Mouse (Mus musculus) limb, embryonic 12.5 days (tissue): Measurements from ENCODE around the gene Hsd11b2. TPM values are rescaled to one million over a fixed set of nuclear protein-coding genes. Genes with fewer than 3 reads are reported as not detected.

Source experiments
- ATAC-seq: fragments of 200-750 bp; cut with Nextera tagmentation; 2 replicates; pipeline ENCODE4 v1.8.0; 2017; ENCODE audit warnings: low read depth, moderate TSS enrichment; ENCODE audit not compliant: insufficient number of reproducible peaks, insufficient read depth, low FRiP score, low TSS enrichment
- H3K27ac ChIP-seq: fragments of 300-500 bp; sonication (generic); 2 replicates; pipeline ENCODE4 v1.5.1; 2016; ENCODE audit warnings: mild to moderate bottlenecking, moderate library complexity
- H3K27me3 ChIP-seq: fragments of 300-500 bp; sonication (generic); 2 replicates; pipeline ENCODE4 v1.6.1; 2016; ENCODE audit warnings: mild to moderate bottlenecking, moderate library complexity
- H3K36me3 ChIP-seq: fragments of 300-500 bp; sonication (generic); 2 replicates; pipeline ENCODE4 v1.6.1; 2016; ENCODE audit warnings: mild to moderate bottlenecking, moderate library complexity
- H3K4me1 ChIP-seq: fragments of 300-500 bp; sonication (generic); replicated peaks from 2 replicates; pipeline ENCODE4 v1.6.1; 2016
- H3K4me2 ChIP-seq: fragments of 300-500 bp; sonication (generic); 2 replicates; pipeline ENCODE4 v1.6.1; 2016; ENCODE audit warnings: mild to moderate bottlenecking, moderate library complexity
- H3K4me3 ChIP-seq: fragments of 300-500 bp; sonication (generic); replicated peaks from 2 replicates; pipeline ENCODE4 v1.5.1; 2016; ENCODE audit warnings: mild to moderate bottlenecking
- H3K9ac ChIP-seq: fragments of 300-500 bp; sonication (generic); replicated peaks from 2 replicates; pipeline ENCODE4 v1.6.1; 2016; ENCODE audit warnings: mild to moderate bottlenecking, moderate library complexity
- H3K9me3 ChIP-seq: fragments of 300-500 bp; sonication (generic); 2 replicates; pipeline ENCODE4 v1.6.1; 2016; ENCODE audit warnings: mild to moderate bottlenecking, moderate library complexity
- WGBS: fragments of 180-500 bp; shearing (Covaris S2); methylation state at CpG from one replicate; pipeline ENCODE4 v1.1.7; 2016; 5-methylcytosine and 5-hydroxymethylcytosine counted together
- polyA plus RNA-seq: library from polyadenylated mRNA; unstranded; fragments of >200 nt; fragmentation: Nextera tagmentation; extraction: Ambion mirVana; gene quantifications from 2 replicates; pipeline ENCODE4 v1.2.1, GENCODE M21; 2016

The Hsd11b2 gene
- polyA plus RNA-seq: 28.2 and 30.6 TPM in 2 replicates

DNA sequence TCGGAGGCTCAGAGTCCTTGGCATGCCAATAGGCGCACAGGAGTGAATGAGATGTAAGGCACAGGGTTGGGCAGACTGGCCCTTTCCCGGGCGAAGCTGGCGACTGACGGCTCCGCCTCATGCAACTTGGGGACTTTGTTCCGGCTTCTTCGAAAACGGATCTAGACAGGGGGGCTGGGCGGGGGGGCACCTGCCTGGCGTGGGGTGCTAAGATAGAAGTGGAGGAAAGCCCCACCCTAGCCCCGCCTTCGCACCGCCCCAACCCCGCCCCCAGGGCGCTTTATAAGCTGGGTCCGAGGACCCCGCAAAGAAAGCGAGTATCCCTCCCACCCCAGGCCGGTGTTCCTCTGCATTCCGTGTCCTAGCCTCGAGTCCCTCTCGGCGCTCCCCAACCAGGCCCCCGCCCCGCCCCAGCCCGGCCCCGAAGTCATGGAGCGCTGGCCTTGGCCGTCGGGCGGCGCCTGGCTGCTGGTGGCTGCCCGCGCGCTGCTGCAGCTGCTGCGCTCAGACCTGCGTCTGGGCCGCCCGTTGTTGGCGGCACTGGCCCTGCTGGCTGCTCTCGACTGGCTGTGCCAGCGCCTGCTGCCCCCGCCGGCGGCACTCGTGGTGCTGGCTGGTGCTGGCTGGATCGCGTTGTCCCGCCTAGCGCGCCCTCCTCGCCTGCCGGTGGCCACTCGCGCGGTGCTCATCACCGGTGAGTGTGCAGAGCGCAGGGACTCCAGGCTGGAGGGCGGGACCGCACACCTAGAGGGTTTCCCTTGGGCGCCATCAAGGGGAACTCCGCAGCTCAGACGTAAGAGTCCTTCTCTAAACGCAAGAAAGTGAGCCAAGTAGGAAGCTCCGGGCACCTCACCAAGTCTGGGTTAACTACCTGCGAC is at the start of gene Hsd11b2:
Hsd11b2 (plus strand) TSS at position 320 of the 878 bp plus-strand sequence.
- Histone ChIP-seq H3K4me3 (peak within 1 kb of the TSS; percentile 80), H3K4me2 (peak within 1 kb of the TSS; percentile 93), H3K36me3 (peaks cover 19% of the 10 kb centered on the region), H3K27me3 (peaks cover 6% of the 10 kb centered on the region; the same call in 1 of the 2 replicates), H3K27ac (peak within 1 kb of the TSS; percentile 95), H3K9me3 (no peaks in the 10 kb centered on the region), H3K9ac (peak within 1 kb of the TSS; percentile 80), H3K4me1 (peaks cover 75% of the 10 kb centered on the region)
- ATAC-seq: peak; percentile 70
- under 1% methylated on average over 67 of the region's 68 CpGs for WGBS

DNA sequence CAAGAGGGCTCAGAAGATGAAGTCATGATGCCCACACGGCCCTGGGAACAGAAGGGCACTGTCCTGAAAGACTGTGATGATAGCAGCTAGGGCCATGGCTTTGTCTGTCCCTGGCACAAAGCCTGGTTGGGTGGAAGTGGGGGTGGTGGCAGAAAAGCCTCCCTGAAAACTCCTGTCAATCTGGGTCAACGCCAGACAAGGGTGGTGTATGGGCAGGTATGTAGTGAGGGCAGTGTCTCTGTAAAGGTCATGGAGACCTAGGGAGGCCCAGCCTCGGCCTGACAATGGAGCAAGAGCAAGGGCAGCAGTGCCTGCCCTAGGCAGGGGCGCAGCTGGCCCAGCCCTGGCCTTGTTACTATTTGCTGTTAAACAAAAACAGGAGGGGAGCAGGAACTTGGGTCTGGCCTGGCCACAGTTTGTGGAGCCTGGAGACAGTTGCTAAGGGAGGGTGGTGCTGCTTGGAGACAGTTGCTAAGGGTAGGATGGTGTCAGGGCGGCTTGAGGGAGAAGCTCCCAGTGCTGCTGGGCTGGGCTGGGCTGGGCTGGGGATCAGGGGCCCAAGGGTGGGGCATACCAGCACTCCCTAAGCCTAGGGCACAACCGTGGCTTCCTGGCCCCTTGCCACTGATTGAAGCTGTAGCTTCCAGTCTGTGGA is 49.4 kb upstream of the Hsd11b2 start:
- Histone ChIP-seq H3K4me1 (peaks cover 52% of the 10 kb centered on the region), H3K4me2 (no peak overlapping the region), H3K27ac (no peak overlapping the region), H3K9me3 (no peaks in the 10 kb centered on the region), H3K4me3 (no peak overlapping the region), H3K36me3 (peaks cover 14% of the 10 kb centered on the region; the same call in 1 of the 2 replicates), H3K27me3 (peaks cover 43% of the 10 kb centered on the region), H3K9ac (no peak overlapping the region)
- WGBS: 38% methylated on average over 6 of the region's 6 CpGs
- ATAC-seq: no peak

DNA sequence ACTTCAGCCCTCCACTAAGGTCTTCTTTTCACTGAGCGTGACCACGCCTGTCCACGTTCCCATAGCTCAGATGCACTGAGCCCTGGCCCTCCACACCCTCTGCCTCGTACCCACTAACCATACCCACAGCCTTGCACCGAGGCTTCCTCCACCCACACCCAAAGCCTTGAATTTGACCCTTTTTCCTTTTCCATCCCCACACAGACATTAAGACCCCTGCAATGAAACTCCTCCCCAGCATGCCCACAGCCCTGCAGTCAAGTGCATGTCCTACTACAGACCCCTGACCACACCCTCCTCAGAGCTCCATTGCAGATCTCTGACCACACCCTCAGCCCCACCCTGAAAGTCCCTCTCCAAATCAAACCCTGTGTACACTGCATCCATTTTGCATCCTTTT is 48.7 kb upstream of the Hsd11b2 start:
- H3K27ac ChIP-seq: no peak overlapping the region
- no peak overlapping the region for H3K4me3 ChIP-seq
- H3K36me3 ChIP-seq: peaks cover 16% of the 10 kb centered on the region; the same call in 1 of the 2 replicates
- ATAC-seq: no peak
- H3K9ac ChIP-seq: no peak overlapping the region
- WGBS: 91% methylated on average over 5 of the region's 5 CpGs
- peaks cover 49% of the 10 kb centered on the region for H3K27me3 ChIP-seq
- peak overlapping the region; percentile 66; the same call in 1 of the 2 replicates for H3K4me2 ChIP-seq
- no peaks in the 10 kb centered on the region for H3K9me3 ChIP-seq
- peaks cover 58% of the 10 kb centered on the region for H3K4me1 ChIP-seq

DNA sequence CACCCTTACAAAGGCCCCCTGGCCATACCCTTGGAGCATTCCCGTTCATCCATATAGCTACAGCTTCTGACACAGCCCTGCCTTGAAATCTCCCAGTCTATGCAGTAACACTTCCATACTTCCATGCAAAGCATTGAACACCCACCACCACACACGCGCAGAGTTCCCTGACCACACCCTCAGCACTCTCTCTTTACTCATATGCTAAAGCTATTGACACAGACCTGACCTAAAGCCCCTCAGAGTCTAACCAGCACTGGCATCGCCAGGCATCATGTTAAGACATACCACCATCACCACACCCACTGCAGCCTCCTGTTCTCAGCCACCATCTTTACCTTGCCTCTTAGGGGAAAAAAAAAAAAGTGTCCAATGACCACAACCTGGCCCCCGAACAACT is 48.3 kb upstream of the Hsd11b2 start:
- 72% methylated on average over 5 of the region's 5 CpGs for WGBS
- H3K4me2 ChIP-seq: peak overlapping the region; percentile 66
- H3K27me3 ChIP-seq: peaks cover 52% of the 10 kb centered on the region
- H3K27ac ChIP-seq: 0 out of 2 replicates have a peak overlapping the region, but pooled peaks have one; percentile 45
- no peak overlapping the region for H3K9ac ChIP-seq
- 0 out of 2 replicates have a peak overlapping the region, but pooled peaks have one; percentile 38 for H3K4me3 ChIP-seq
- no peak for ATAC-seq
- peaks cover 63% of the 10 kb centered on the region for H3K4me1 ChIP-seq
- peaks cover 16% of the 10 kb centered on the region; the same call in 1 of the 2 replicates for H3K36me3 ChIP-seq
- no peaks in the 10 kb centered on the region for H3K9me3 ChIP-seq

DNA sequence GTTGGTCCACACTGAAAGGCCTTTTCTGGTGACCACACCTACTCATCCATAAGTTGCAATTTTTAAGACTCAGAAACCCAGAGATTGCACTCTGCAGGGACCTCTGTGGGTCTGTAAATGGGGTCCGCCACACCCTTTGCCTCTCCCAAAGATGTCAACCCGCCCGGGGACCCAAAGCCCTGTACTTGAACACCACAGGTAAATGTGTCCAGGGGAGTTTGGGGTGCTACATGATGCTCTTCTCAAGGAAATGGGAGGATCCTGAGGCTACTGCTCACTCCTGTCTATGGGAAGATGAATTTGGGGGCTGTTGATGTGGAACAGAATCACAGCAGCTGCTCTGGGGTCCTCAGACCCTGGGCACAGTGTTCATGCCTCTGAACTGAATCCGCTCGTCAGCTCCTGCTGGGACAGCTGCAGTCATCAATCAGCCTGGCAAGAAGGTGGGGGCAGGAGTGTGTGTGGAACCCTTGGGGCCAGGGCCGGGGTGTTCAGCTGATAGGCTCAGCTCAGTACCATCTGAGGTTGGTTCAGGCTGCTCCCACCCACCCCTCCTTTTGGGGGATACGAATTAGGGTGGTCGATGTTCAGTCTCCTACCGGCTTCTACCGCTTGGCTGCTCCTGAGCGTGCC is 47.8 kb upstream of the Hsd11b2 start:
- H3K4me1 ChIP-seq: peaks cover 68% of the 10 kb centered on the region
- H3K4me2 ChIP-seq: peak overlapping the region; percentile 66
- peak; percentile 74 for ATAC-seq
- 19% methylated on average over 11 of the region's 11 CpGs for WGBS
- peak overlapping the region; percentile 38 for H3K4me3 ChIP-seq
- H3K36me3 ChIP-seq: peaks cover 19% of the 10 kb centered on the region; the same call in 1 of the 2 replicates
- H3K9ac ChIP-seq: peak overlapping the region; percentile 57
- H3K9me3 ChIP-seq: no peaks in the 10 kb centered on the region
- H3K27me3 ChIP-seq: peaks cover 58% of the 10 kb centered on the region
- 0 out of 2 replicates have a peak overlapping the region, but pooled peaks have one; percentile 45 for H3K27ac ChIP-seq

DNA sequence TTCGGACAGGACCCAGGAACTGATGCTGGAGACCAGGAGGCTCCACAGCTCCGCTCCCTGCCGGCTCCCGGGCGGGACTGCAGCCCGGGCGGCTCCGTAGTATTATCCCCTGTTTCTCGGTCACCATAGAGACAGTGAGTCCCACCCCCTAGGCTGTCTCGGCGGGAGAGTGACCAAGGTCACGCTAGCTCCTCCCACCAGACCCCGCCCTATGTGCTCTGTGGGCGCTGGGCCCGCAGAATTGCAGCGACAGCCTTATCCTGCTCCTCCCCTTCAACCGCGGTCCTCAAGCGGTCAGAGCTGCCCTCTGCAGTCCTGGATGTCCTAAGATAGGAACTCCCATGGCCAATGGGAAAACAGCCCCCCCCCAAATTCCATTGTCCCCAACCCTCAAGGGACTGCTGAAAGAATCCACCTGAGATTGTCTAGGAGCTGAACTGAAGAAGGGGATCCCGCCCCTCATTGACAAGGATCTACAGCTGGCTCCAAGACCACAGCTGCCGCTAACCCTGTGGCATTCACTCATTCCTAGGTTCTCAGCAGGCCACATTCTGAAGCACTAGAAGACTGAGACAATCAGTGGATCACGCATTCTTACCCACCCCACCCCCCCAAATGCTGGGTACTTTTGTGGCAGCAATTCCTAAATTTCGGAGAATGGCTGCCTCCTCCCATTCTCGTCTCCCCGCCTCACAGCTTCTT is 47.1 kb upstream of the Hsd11b2 start, which contains the start of gene Tppp3:
Tppp3 (minus strand) TSS at position 213 of the 702 bp plus-strand sequence.
- H3K27ac ChIP-seq: 0 out of 2 replicates have a peak within 1 kb of the TSS, but pooled peaks have one; percentile 45
- H3K4me2 ChIP-seq: peak within 1 kb of the TSS; percentile 66
- peak; percentile 89 for ATAC-seq
- H3K27me3 ChIP-seq: peaks cover 61% of the 10 kb centered on the region
- WGBS: 7% methylated on average over 25 of the region's 25 CpGs
- H3K4me1 ChIP-seq: peaks cover 69% of the 10 kb centered on the region
- H3K36me3 ChIP-seq: peaks cover 24% of the 10 kb centered on the region; the same call in 1 of the 2 replicates
- peak within 1 kb of the TSS; percentile 57 for H3K9ac ChIP-seq
- H3K4me3 ChIP-seq: peak within 1 kb of the TSS; percentile 38
- H3K9me3 ChIP-seq: no peaks in the 10 kb centered on the region

DNA sequence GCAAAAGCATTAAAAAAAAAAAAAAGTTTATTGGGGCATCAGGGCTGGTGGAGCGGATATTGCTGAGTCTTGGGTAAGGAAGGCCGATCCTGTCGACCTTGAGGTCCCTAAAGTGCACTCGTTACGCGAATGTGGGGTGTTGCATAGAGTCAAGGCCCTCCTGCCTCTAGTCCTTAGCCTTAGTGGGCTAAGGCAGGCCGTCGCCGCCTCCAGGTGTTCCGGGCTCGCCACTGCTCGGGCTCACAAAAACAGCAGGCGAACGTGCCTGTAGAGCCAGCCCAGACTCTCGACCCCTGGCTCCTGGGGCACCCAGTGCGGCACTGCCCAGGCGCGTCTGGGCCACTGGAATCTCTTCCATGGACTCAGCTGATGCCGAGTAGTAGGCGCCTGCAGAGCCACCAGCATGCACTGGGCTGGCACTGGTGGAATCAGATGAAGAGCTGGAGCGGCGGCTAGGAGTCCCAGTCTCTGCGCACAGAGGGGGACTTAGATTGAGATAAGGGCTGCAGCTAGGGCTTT is 46.1 kb upstream of the Hsd11b2 start:
- Histone ChIP-seq H3K9me3 (no peaks in the 10 kb centered on the region), H3K4me2 (no peak overlapping the region; the same call in 1 of the 2 replicates), H3K4me1 (peaks cover 72% of the 10 kb centered on the region), H3K4me3 (no peak overlapping the region), H3K27me3 (peaks cover 61% of the 10 kb centered on the region), H3K9ac (no peak overlapping the region; the same call in 1 of the 2 replicates), H3K27ac (no peak overlapping the region), H3K36me3 (peaks cover 24% of the 10 kb centered on the region; the same call in 1 of the 2 replicates)
- WGBS: 10% methylated on average over 23 of the region's 23 CpGs
- ATAC-seq: no peak

DNA sequence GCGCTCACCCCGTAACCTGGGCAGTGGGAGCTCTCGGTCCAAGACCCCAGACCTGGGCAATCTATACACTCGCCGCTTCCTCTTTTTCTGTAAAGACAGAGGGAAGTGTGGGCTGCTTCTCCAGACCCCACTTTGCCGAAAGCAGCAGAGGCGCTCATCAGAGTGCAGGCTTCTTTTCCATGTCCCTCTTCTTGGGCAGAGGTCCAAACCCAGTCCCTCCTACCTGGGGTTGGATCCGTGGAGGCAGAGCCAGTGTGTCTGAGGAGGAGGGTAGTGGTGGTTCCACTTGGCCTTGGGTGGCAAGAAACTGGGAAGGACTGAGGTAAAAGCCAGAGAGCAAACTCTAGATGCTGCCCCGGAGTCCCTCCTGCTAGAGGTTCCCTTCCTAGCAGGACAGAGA is 45.6 kb upstream of the Hsd11b2 start:
- Histone ChIP-seq H3K4me3 (no peak overlapping the region), H3K27ac (no peak overlapping the region), H3K4me2 (no peak overlapping the region), H3K4me1 (peaks cover 72% of the 10 kb centered on the region), H3K9ac (no peak overlapping the region), H3K36me3 (peaks cover 20% of the 10 kb centered on the region; the same call in 1 of the 2 replicates), H3K9me3 (no peaks in the 10 kb centered on the region), H3K27me3 (peaks cover 61% of the 10 kb centered on the region)
- ATAC-seq: no peak
- WGBS: 42% methylated on average over 9 of the region's 9 CpGs

DNA sequence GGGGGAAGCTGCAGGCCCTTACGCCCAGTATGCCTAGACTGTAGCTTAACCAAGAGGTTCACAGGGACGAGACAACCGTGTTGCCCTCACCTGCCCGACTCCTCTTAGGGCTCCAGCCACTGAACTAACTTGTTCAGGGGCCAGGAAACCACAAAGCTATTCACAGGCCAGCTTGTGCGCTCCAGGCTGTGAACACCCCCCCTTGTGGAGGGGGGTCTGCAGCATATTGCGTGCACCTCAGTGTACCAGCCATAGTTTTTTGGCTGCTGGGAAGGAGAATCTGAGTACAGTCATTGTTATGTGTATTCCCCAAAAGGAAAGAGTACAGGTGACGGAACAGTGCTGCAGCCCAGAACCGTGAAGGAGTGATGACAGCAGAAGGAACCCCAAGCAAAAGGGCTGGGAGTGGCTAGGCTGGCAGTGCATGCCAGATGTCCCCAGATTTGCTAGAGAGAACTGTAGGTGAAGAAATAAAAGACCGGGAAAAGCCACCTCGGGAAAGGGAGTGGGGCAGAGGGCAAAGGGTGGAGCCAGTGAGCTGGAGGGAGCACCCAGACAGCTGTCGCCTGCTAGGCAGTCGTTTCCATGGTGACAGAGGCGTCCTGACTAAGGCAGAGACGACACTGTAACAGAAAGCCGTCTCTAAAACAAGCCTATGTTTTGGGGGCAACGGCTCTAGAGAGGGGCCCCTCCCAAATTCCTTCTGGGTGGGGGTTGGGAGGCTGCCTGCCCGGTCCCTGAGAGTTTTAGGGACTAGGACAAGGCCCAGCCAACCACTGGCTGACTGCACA is 44.5 kb upstream of the Hsd11b2 start:
- no peak for ATAC-seq
- H3K36me3 ChIP-seq: peaks cover 28% of the 10 kb centered on the region
- peaks cover 70% of the 10 kb centered on the region for H3K4me1 ChIP-seq
- H3K4me2 ChIP-seq: peak overlapping the region; percentile 8; the same call in 1 of the 2 replicates
- H3K9me3 ChIP-seq: no peaks in the 10 kb centered on the region
- no peak overlapping the region for H3K4me3 ChIP-seq
- H3K9ac ChIP-seq: no peak overlapping the region
- 28% methylated on average over 17 of the region's 17 CpGs for WGBS
- peaks cover 61% of the 10 kb centered on the region for H3K27me3 ChIP-seq
- no peak overlapping the region; the same call in 1 of the 2 replicates for H3K27ac ChIP-seq
